Mouse (Mus musculus) layer of hippocampus, postnatal 25 days (tissue): ENCODE measurements around the gene Ccdc190. TPM values are rescaled to one million over a fixed set of nuclear protein-coding genes. Genes with fewer than 3 reads are reported as not detected.

Experiments
- total RNA-seq, 2 experiments: library from RNA; stranded (reverse); gene quantifications; 2 replicates each; pipeline ENCODE4 v1.2.3; 2021

Ccdc190 gene
- total RNA-seq, 2 experiments from 2014 or later, result 25.2 to 25.7 TPM

Other genes with a start within 250 kb of the Ccdc190 start
- gene Rgs4, start 181.0 kb upstream of the Ccdc190 start, total RNA-seq, result 100 to 1,000 TPM; 135 to 146 TPM
- gene Hsd17b7, start 40.6 kb downstream of the Ccdc190 start, total RNA-seq, result 10 to 100 TPM; 17.4 to 19.2 TPM
- 1 to 10 TPM; 4.1 to 4.6 TPM for gene Ddr2, start 182.1 kb downstream of the Ccdc190 start, total RNA-seq
- gene Uap1, start 246.3 kb downstream of the Ccdc190 start, total RNA-seq, result 10 to 100 TPM; 53.0 to 60.0 TPM